Mouse (Mus musculus) testis, postnatal 10 days (tissue): Measurements from ENCODE around the gene Epb41.

Source experiments
- DNase-seq: peaks from one replicate; pipeline ENCODE4 v3.0.0; 2021; ENCODE audit warnings: low spot score

Epb41 gene

GRCm38 (mm10) chr4:131920141-131920594, 155.0 kb downstream of the Epb41 start:
- peak; percentile 82 for DNase-seq

- DNase-seq: no peak
These were observed 155.5 kb downstream of the Epb41 start for GRCm38 (mm10) chr4:131919506-131920140.

GRCm38 (mm10) chr4:131918711-131919500, 156.2 kb downstream of the Epb41 start:
- DNase-seq: no peak

GRCm38 (mm10) chr4:131918026-131918533, 157.0 kb downstream of the Epb41 start:
- DNase-seq: no peak

GRCm38 (mm10) chr4:131917010-131917555, 158.0 kb downstream of the Epb41 start:
- no peak for DNase-seq

GRCm38 (mm10) chr4:131916425-131916824, 158.7 kb downstream of the Epb41 start:
- DNase-seq: peak; percentile 94

GRCm38 (mm10) chr4:131915821-131916328, 159.2 kb downstream of the Epb41 start:
- no peak for DNase-seq

GRCm38 (mm10) chr4:131914891-131915469, 160.1 kb downstream of the Epb41 start:
- no peak for DNase-seq

GRCm38 (mm10) chr4:131914046-131914643, 161.0 kb downstream of the Epb41 start:
- DNase-seq: no peak

GRCm38 (mm10) chr4:131913526-131913925, 161.6 kb downstream of the Epb41 start:
- DNase-seq: no peak

- no peak for DNase-seq
These were observed 163.6 kb downstream of the Epb41 start for GRCm38 (mm10) chr4:131911521-131911920.

- DNase-seq: no peak
These were observed 164.7 kb downstream of the Epb41 start for GRCm38 (mm10) chr4:131910237-131910994.

- DNase-seq: no peak
These were observed 167.2 kb downstream of the Epb41 start for GRCm38 (mm10) chr4:131907912-131908311.

- no peak for DNase-seq
These were observed 168.7 kb downstream of the Epb41 start for GRCm38 (mm10) chr4:131906423-131906822.

- peak; percentile 77 for DNase-seq
These were observed 170.6 kb downstream of the Epb41 start for GRCm38 (mm10) chr4:131904478-131904877.

- no peak for DNase-seq
These were observed 174.0 kb downstream of the Epb41 start for GRCm38 (mm10) chr4:131901090-131901489.

GRCm38 (mm10) chr4:131899180-131899554, 176.0 kb downstream of the Epb41 start:
- no peak for DNase-seq

GRCm38 (mm10) chr4:131898503-131899179, 176.5 kb downstream of the Epb41 start:
- DNase-seq: no peak

- no peak for DNase-seq
These were observed 177.3 kb downstream of the Epb41 start for GRCm38 (mm10) chr4:131897787-131898186.

- DNase-seq: no peak
These were observed 178.0 kb downstream of the Epb41 start for GRCm38 (mm10) chr4:131897109-131897508.

- DNase-seq: no peak
These were observed 184.4 kb downstream of the Epb41 start for GRCm38 (mm10) chr4:131890692-131891091.
